Mouse (Mus musculus) MEL (cell line): Measurements from ENCODE around the gene Bend4.

Experiments
- CTCF ChIP-seq, 3 experiments: IDR thresholded peaks in 2 of 3; conservative IDR thresholded peaks in 1 of 3; 2 replicates each; pipeline ENCODE4 v1.5.1; 2011 to 2012; ENCODE audit warnings: low read length in 3 of 3, low read depth in 2 of 3, mild to moderate bottlenecking in 2 of 3, improper control_type of control experiment in 1 of 3, inconsistent platforms in 1 of 3, mixed read lengths in 1 of 3, moderate library complexity in 1 of 3; ENCODE audit not compliant: control insufficient read depth in 1 of 3, insufficient read depth in 1 of 3, poor library complexity in 1 of 3, severe bottlenecking in 1 of 3
- EP300 ChIP-seq, 2 experiments: IDR thresholded peaks; 2 replicates each; pipeline ENCODE4 v1.6.1; 2011; ENCODE audit warnings: improper control_type of control experiment in 2 of 2, low read length in 2 of 2, low read depth in 1 of 2, mild to moderate bottlenecking in 1 of 2
- POLR2A ChIP-seq, 2 experiments: IDR thresholded peaks; 2 replicates each; pipeline ENCODE4 v1.6.1; 2011 to 2012; ENCODE audit warnings: low read length in 2 of 2, mild to moderate bottlenecking in 2 of 2, control low read depth in 1 of 2, improper control_type of control experiment in 1 of 2, low read depth in 1 of 2, moderate library complexity in 1 of 2; ENCODE audit not compliant: control insufficient read depth in 1 of 2, insufficient read depth in 1 of 2, poor library complexity in 1 of 2
- RCOR1 ChIP-seq: IDR thresholded peaks from 2 replicates; pipeline ENCODE4 v1.6.1; 2012; ENCODE audit warnings: low read depth, mild to moderate bottlenecking, inconsistent platforms, low read length, improper control_type of control experiment
- SMC3 ChIP-seq: IDR thresholded peaks from 2 replicates; pipeline ENCODE4 v1.6.1; 2011; ENCODE audit warnings: low read depth, low read length, improper control_type of control experiment
- ZC3H11A ChIP-seq: IDR thresholded peaks from 2 replicates; pipeline ENCODE4 v1.6.1; 2012; ENCODE audit warnings: low read depth, mild to moderate bottlenecking, inconsistent platforms, low read length, improper control_type of control experiment

DNA sequence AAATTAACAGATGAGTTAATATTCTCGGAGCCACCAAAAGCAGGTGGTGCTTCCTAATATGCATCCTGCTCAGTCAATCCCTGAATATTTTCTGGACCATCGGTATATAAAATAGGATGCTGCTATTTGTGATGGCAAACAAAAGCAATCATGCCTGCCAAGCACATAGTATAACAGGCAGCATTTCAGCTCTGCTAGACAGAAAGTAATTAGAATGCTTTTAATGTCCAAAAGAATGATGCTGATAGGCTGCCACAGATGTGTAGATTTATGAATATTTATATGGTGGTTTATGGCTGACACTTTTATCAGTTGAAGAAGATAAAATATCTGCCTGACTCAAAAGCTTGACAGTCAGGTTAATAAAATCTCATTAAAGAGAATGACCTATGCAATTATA is 4.1 kb downstream of the Bend4 start:
- TF ChIP-seq EP300 (IDR thresholded peaks at IDR 0.05; ENCODE audit: low read depth in 1 of 2, low read length in 2 of 2) (no peak), POLR2A (IDR thresholded peaks at IDR 0.05; ENCODE audit: control insufficient read depth in 1 of 2, insufficient read depth in 1 of 2, low read depth in 1 of 2, low read length in 2 of 2, poor library complexity in 1 of 2) (no peak), ZC3H11A (no peak), CTCF (IDR thresholded peaks at IDR 0.05 in 2 of 3, conservative IDR thresholded peaks at IDR 0.05 in 1 of 3; ENCODE audit: control insufficient read depth in 1 of 3, insufficient read depth in 1 of 3, low read depth in 2 of 3, low read length in 3 of 3, poor library complexity in 1 of 3, severe bottlenecking in 1 of 3) (no peak), SMC3 (no peak), RCOR1 (no peak)
